Mouse (Mus musculus): ENCODE measurements around the gene Pum1. TPM values are rescaled to one million over a fixed set of nuclear protein-coding genes. Genes with fewer than 3 reads are reported as not detected.
"Not testable (repeated sequence)": the region's sequence is repeated elsewhere in the genome, so short reads cannot be mapped to it uniquely, and the experiment has no call there.

Gene Pum1
- total RNA-seq, 2 experiments from 2014 or later: 109 to 115 TPM

DNA sequence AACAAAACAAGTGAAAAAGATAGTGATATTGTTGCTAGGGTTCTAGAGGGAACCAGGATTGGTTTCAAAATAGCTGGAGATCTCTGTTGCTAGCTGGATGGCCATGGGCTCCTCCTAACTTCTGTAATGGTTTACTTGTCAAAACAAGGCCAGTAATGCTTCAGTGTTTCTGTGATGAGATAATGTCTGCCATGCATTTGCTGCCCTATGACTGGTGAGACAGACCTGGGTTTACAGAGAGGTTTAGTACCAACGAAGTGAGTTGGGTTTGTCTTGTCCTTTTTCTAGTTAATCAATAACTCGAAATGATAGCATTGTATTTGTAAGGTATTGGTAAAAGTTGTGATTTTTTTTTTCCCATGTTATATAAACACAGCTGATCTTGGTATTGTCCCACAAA, 4.6 kb downstream of the Pum1 start:
- DNase-seq (ENCODE audit: low spot score in 2 of 2): no peak

DNA sequence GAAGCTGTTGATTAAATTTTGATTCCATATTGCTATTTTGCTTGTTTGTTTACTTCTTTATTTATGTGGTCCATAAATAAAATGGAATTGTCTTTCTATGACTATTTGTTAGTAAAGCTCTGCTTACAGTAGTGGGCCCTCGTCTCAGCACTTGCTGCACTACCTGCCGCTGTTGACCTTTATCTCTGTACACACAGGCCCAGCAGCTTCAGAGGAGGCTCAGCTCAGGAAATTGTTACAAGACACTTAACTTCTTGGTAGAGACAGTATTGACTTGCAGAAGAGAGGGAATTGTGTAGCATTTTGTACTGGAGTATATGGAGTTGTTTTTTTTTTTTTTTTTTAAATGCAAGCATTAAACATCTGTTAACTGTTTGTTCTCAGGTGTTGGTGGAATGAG, 5.4 kb downstream of the Pum1 start:
- DNase-seq (ENCODE audit: low spot score in 2 of 2): no peak

DNA sequence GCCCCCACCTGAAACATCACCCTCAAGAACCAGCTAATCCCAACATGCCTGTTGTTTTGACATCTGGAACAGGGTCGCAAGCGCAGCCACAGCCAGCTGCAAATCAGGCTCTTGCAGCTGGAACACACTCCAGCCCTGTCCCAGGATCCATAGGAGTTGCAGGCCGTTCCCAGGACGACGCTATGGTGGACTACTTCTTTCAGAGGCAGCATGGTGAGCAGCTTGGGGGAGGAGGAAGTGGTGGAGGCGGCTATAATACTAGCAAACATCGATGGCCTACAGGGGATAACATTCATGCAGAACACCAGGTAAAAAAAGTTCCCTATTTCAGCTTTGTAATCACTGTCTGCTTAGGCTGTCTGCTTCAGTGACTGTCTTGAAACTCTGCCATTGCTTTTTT, 5.9 kb downstream of the Pum1 start:
- DNase-seq (ENCODE audit: low spot score in 2 of 2): no peak

DNA sequence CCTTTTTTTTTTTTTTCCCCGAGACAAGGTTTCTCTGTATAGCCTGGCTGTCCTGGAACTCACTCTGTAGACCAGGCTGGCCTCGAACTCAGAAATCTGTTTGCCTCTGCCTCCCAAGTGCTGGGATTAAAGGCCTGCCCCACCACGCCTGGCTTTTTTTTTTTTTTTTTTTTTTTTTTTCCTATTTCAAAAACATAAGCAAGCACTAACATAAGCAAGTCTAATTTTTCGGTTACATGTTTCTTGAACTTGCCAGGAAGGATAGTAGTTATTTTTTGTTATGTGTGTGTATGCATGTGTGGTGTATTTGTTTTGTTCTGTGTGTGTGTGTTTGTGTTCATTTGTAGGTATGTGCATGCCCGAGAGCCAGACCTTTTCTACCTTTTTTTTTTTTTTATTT, 6.9 kb downstream of the Pum1 start:
- DNase-seq (ENCODE audit: low spot score in 2 of 2): not testable (repeated sequence)

GRCm38 (mm10) chr4:130671079-130671845, 8.1 kb downstream of the Pum1 start:
- DNase-seq (ENCODE audit: low spot score in 2 of 2): no peak

GRCm38 (mm10) chr4:130672161-130672560, 9.0 kb downstream of the Pum1 start:
- DNase-seq (ENCODE audit: low spot score in 2 of 2): no peak

DNA sequence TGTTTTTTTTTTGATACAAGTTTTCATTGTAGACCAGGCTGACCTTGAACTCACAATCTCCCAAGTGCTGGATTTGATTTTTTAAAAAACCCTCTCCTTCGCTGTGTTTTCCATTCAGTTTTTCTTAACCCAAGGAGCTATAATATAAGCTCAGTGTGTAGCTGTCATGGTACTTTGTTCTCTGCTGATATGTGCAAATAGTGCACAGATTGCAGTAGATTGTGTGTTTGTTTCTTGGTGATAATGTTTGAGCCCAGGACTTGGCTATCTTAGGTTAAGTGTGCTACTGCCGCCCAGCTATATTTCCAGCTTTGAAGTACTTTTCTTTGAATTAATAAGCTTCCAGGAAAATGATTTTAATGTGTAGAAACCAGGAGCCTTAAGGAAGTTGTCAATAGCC, 13.6 kb downstream of the Pum1 start:
- no peak for DNase-seq (ENCODE audit: low spot score in 2 of 2)

DNA sequence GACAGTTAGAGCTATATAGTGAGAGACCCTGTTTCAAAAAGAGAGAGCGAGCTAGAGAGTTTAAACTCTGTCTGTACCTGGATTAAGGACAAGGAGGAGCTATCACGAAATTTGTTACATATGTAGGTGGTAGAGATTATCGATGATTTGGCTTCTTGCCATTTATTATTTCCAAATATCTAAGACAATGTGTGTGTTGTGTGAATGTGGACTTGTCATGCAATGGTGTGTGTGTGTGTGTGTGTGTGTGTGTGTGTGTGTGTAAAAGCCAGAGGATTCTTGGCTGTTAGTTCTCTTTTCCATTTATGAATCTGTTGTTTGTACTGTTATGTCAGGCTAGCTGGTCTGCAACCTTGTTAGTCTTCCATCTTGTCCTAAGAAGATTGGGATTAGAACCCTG, 15.0 kb downstream of the Pum1 start:
- no peak for DNase-seq (ENCODE audit: low spot score in 2 of 2)

DNA sequence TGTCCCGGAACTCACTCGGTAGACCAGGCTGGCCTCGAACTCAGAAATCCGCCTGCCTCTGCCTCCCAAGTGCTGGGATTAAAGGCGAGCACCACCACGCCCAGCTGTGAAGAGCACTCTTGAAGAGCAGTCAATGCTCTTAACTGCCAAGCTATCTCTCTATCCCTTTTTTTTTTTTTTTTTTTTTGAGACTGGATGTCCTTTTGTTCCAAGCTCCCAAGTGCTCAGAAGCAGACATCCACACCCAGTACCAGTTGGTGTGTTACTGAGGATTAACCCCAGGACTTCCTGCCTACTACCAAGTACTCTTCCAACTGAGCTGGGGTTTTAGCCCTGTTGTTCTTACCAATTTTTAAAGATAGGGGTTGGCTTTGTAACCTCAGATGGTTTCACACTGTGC, 17.6 kb downstream of the Pum1 start:
- no peak for DNase-seq (ENCODE audit: low spot score in 2 of 2)

GRCm38 (mm10) chr4:130683051-130683450, 19.9 kb downstream of the Pum1 start:
- DNase-seq (ENCODE audit: low spot score in 2 of 2): not testable (repeated sequence)

- DNase-seq (ENCODE audit: low spot score in 2 of 2): no peak
Observed at GRCm38 (mm10) chr4:130693936-130694335, 30.8 kb downstream of the Pum1 start.

- DNase-seq (ENCODE audit: low spot score in 2 of 2): no peak
Observed at GRCm38 (mm10) chr4:130694982-130695381, 31.9 kb downstream of the Pum1 start.

- DNase-seq (ENCODE audit: low spot score in 2 of 2): no peak
Observed at GRCm38 (mm10) chr4:130701061-130701460, 37.9 kb downstream of the Pum1 start.

DNA sequence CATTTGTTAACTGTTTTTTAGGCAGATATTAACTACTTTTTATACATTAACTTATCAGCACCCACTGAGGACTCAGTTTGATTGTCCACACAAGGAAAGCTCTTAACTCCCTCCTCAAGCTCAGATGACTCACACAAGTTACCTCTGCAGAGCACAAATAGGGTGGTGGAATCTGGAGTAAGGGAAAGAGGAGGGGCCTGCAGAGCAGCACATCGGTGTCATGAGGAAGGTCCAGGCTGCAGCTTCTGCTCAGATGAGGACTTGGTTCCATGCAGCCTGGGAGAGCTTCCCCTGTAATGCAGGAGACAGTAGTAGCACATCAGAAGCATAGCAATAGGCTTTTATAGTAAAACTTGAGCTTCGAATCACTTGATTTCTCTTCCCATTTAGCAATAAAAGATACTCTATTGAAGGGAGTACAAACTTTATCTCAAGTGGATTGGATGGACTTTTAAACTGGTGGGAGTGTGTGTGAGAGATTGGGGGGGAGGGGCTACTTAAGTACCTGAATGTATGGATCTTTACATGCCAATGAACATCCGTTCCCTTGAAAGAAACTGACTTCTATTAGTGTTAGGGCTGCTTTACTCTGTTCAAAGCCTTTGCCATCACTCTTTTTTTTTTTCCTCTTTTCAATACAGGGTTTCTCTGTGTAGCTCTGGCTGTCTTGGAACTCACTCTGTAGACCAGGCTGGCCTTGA, 39.9 kb downstream of the Pum1 start:
- DNase-seq (ENCODE audit: low spot score in 2 of 2): no peak

GRCm38 (mm10) chr4:130703601-130704000, 40.5 kb downstream of the Pum1 start:
- no peak for DNase-seq (ENCODE audit: low spot score in 2 of 2)

- no peak for DNase-seq (ENCODE audit: low spot score in 2 of 2)
Observed at GRCm38 (mm10) chr4:130704615-130705014, 41.5 kb downstream of the Pum1 start.

- DNase-seq (ENCODE audit: low spot score in 2 of 2): no peak
Observed at GRCm38 (mm10) chr4:130706215-130707000, 43.3 kb downstream of the Pum1 start.

GRCm38 (mm10) chr4:130711353-130711848, 48.3 kb downstream of the Pum1 start:
- no peak for DNase-seq (ENCODE audit: low spot score in 2 of 2)

GRCm38 (mm10) chr4:130712341-130712740, 49.2 kb downstream of the Pum1 start:
- DNase-seq (ENCODE audit: low spot score in 2 of 2): no peak

GRCm38 (mm10) chr4:130713430-130713829, 50.3 kb downstream of the Pum1 start:
- no peak for DNase-seq (ENCODE audit: low spot score in 2 of 2)

GRCm38 (mm10) chr4:130715126-130715525, 52.0 kb downstream of the Pum1 start:
- no peak for DNase-seq (ENCODE audit: low spot score in 2 of 2)

GRCm38 (mm10) chr4:130715623-130716022, 52.5 kb downstream of the Pum1 start:
- DNase-seq (ENCODE audit: low spot score in 2 of 2): no peak
